Mouse (Mus musculus): Measurements from ENCODE around the gene CK137956. TPM values are rescaled to one million over a fixed set of nuclear protein-coding genes. Genes with fewer than 3 reads are reported as not detected.

The CK137956 gene
- not detected for polyA plus RNA-seq (2017; shearing (Covaris generic))

DNA sequence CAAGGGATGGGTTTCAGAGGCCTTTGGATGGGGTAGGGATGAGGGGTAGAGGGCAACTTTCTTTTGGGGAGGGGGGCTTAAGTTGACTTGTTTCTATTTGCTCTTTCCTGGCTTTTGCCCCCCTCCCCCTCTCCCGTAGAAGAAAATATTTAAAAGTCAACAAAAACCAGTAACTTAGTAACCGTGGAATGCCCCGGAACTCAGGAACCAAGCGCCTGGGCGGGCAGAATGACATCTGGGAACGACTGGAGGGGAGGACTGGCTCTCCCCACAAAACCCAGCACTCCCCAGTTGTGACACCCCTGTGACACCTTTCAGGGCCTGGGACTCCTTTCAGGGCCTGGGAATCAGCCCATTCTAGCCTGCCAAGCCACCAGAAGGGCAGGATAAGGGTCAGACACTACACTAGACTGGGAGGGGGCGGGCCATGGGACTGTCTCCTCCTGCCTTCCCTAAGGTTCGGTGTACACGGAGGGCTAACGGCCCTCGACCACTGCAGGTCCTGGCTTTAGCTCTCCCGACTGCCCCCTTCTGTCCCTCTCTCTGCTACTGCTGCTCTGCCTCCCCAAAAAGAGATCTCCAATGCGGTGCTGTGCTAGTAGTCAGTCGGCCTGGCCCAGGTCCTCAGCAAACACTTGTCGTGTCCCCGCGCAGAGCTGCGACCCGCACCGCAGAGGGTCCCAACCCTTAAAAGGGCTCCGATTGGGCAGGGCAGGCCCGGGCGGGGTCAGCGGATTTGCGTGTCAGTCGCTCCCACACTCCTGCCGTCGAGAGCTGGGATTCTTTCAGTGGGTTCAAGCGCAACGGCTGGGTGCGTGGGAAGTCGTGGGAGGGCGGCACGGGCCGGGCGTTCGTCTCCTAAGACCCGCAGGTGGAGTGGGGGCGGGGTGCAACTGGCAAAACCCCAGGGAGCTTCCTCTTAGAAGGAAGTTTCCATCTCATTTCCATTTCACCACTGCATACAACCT lies at the start of gene CK137956:
Gene CK137956, minus strand, starts transcription at position 51 of the 968 bp plus-strand sequence.

DNA sequence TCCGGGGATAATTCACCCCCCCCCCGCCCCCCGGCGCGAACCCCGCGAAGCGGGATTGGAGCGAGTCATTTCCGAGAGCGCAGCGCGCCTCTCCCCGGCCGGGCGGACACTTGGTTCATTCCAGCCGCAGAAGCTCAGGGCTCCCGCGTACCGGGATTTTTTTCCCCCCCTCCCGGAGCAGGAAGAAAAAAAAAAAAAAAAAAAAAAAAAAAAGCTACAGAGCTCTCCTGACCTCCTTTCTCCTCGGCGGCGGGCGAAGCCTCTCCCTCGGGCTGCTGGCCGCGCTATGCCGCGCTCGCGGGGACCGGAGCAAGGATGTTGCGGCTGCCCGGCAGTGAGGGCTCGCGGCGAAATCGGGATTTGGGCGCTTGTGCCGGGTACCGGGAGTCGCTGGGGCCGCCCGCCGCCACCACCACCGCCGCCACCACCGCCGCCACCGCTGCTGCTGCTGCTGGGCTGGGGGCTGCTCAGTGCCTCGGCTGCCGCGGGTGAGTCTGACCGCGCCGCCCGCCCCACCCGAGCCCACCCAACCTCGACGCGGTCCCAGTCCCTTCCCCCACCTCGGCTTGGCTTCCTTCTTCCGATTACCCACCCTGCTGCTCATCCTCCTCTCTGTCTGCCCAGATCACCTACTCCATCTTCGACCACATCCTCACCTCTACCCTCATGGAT lies 17.2 kb upstream of the CK137956 start, which contains the start of gene Csmd2:
Gene Csmd2, plus strand, starts transcription at position 74 of the 672 bp plus-strand sequence.

Other genes starting within 250 kb of the CK137956 start
- gene Csmd2, start 16.9 kb upstream of the CK137956 start, polyA plus RNA-seq (2017; shearing (Covaris generic)) = 0.33 TPM